Comparison of ENCODE assay signal across 17 mouse cellular contexts in genomic region chr11:106543006-106543405, GRCm38 (mm10).
"Had no signal": no experiment of that assay in that cellular context is flagged by ENCODE, and none has a peak within 500 bp of the region (broad histone marks: within the 10 kb centered on the region; RNA-seq: fewer than 3 reads in every experiment).

No protein-coding gene starts in this region.

- H3K27me3 ChIP-seq: limb, embryonic 13.5 days; lung, embryonic 15.5 days; midbrain, embryonic 13.5 days; neural tube, embryonic 13.5 days had no signal

- ATAC-seq: hindbrain, postnatal 0 days; intestine, embryonic 16.5 days; midbrain, embryonic 13.5 days; midbrain, embryonic 16.5 days had no signal

- DNase-seq: kidney, adult 18-20 months; kidney, adult 9 months; kidney, postnatal 14 days; layer of hippocampus, adult 9-11 months; lung, adult 18-20 months; lung, postnatal 10 days; retina, postnatal 1 day had no signal

- H3K27ac ChIP-seq: hindbrain, postnatal 0 days; layer of hippocampus, adult 2 months; limb, embryonic 10.5 days; limb, embryonic 13.5 days; lung, embryonic 15.5 days; midbrain, embryonic 13.5 days had no signal

- H3K4me3 ChIP-seq: layer of hippocampus, adult 2 months; limb, embryonic 10.5 days; limb, embryonic 13.5 days; lung, embryonic 15.5 days; midbrain, embryonic 13.5 days; myocyte; neural tube, embryonic 13.5 days had no signal

- H3K4me2 ChIP-seq: limb, embryonic 13.5 days; lung, embryonic 15.5 days; midbrain, embryonic 13.5 days; neural tube, embryonic 13.5 days had no signal

- H3K9ac ChIP-seq: limb, embryonic 13.5 days; lung, embryonic 15.5 days; midbrain, embryonic 13.5 days; neural tube, embryonic 13.5 days had no signal

- H3K9me3 ChIP-seq: limb, embryonic 10.5 days; limb, embryonic 13.5 days; lung, embryonic 15.5 days; midbrain, embryonic 13.5 days; neural tube, embryonic 13.5 days had no signal

- H3K4me1 ChIP-seq: lung, embryonic 15.5 days had no signal
